ENCODE assay signal across 8 mouse cellular contexts in the genomic region with DNA sequence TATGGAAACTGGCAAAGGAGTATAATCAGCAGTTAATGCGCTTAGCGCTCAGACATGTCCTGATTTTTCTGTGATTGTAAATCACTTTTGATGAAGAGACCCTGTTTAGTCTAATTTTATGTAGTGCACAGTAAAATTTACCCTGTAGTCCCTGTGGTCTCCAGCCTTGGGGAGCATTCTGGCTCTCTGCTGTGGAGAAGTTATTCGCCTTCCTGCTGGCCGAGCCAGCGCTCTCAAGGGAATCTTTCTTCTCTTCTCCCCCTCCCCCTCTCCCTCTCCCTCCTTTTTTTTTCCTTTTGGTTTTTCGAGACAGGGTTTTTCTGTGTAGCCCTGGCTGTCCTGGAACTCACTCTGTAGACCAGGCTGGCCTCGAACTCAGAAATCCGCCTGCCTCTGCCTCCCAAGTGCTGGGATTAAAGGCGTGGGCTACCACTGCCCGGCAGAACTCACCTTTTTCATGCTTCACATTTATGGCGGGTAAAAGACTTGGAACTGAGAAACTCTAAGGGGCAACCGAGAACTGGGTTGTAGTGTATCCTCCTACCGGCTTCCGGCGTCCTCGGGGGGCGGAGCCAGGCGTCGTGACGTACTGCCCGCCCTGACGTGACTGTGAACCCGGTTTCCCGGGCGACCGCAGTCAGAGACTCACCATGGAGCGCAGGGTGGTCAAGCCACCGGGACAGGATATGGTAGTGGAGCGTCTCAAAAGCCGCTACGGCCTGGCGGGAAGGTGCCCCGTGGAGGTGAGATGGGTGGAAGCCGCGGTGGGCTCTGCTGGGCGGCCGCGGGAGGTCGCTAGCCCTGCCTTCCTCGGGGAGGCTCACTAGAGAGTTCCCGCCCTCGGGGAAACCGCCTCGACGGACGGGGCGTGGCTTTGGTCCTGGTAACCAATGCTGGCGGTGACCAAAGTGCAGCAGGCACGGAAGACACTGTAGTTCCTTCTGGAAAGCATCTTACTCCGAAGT. TPM values are rescaled to one million over a fixed set of nuclear protein-coding genes. Genes with fewer than 3 reads are reported as not detected.
DNase-seq lines count a peak whose midpoint lies in the region; ATAC-seq and TF ChIP-seq lines count a peak whose summit lies in the region.

TSS of gene Ccdc138 (plus strand) at position 629 of the 965 bp plus-strand sequence.

- TF ChIP-seq CTCF in E14TG2a.4 (conservative IDR thresholded peaks at IDR 0.05; ENCODE audit: low read length): no peak
- TF ChIP-seq CTCF in liver, postnatal 0 days (IDR thresholded peaks at IDR 0.05; ENCODE audit: low read depth): peak; percentile 64

- DNase-seq in c-Kit-positive CD71-positive TER-119-positive erythroid progenitor cells, embryonic 14.5 days (ENCODE audit: low spot score): peak; percentile 87
- peak; percentile 95 to 96 for DNase-seq in heart, postnatal 10 days
- DNase-seq in large intestine, adult 2 months (ENCODE audit: low read depth, low spot score): peak; percentile 89
- peak; percentile 95 for DNase-seq in liver, postnatal 0 days
- DNase-seq in testis, postnatal 10 days (ENCODE audit: low spot score): peak; percentile 96

- H3K36me3 ChIP-seq in E14TG2a.4 (ENCODE audit: insufficient read depth, low read length): peaks cover 38% of the 10 kb centered on the region
- H3K36me3 ChIP-seq in forebrain, embryonic 13.5 days (ENCODE audit: poor library complexity, severe bottlenecking): peaks cover 22% of the 10 kb centered on the region
- H3K36me3 ChIP-seq in liver, postnatal 0 days (replicated peaks; ENCODE audit: insufficient read depth, low read length): peaks cover 21% of the 10 kb centered on the region
- H3K36me3 ChIP-seq in neural tube, embryonic 14.5 days (ENCODE audit: control insufficient read depth, insufficient read depth, low read length): peaks cover 13% of the 10 kb centered on the region; the same call in 1 of the 2 replicates

- intact Hi-C loops in heart, postnatal 10 days (cut with DNase I): loop anchor here (5.0 kb wide), 2 partner anchors 50 to 60 kb away; partner anchors contain the start of gene Ranbp2

- peak within 1 kb of the TSS; percentile 89 for H3K4me3 ChIP-seq in E14TG2a.4 (replicated peaks; ENCODE audit: low read length)
- peak within 1 kb of the TSS; percentile 72 for H3K4me3 ChIP-seq in forebrain, embryonic 13.5 days
- H3K4me3 ChIP-seq in liver, postnatal 0 days (ENCODE audit: low read depth, low read length): peak within 1 kb of the TSS; percentile 66
- H3K4me3 ChIP-seq in neural tube, embryonic 14.5 days (ENCODE audit: low read depth, low read length): peak within 1 kb of the TSS; percentile 71

- H3K4me2 ChIP-seq in forebrain, embryonic 13.5 days: peak within 1 kb of the TSS; percentile 67
- peak within 1 kb of the TSS; percentile 75 for H3K4me2 ChIP-seq in liver, postnatal 0 days (ENCODE audit: low read depth, low read length)
- peak within 1 kb of the TSS; percentile 49 for H3K4me2 ChIP-seq in neural tube, embryonic 14.5 days (ENCODE audit: low read depth, low read length)

- peak within 1 kb of the TSS; percentile 67 for H3K9ac ChIP-seq in forebrain, embryonic 13.5 days
- peak within 1 kb of the TSS; percentile 46 for H3K9ac ChIP-seq in liver, postnatal 0 days (replicated peaks)
- peak within 1 kb of the TSS; percentile 63; the same call in 1 of the 2 replicates for H3K9ac ChIP-seq in neural tube, embryonic 14.5 days (replicated peaks; ENCODE audit: low read depth, low read length)

- WGBS in forebrain, embryonic 13.5 days: 1% methylated on average over 50 of the region's 50 CpGs
- WGBS in large intestine, adult 2 months: 1% methylated on average over 50 of the region's 50 CpGs
- 3% methylated on average over 50 of the region's 50 CpGs for WGBS in liver, postnatal 0 days (ENCODE audit: insufficient replicate concordance)
- 1% methylated on average over 50 of the region's 50 CpGs for WGBS in neural tube, embryonic 14.5 days

- H3K27me3 ChIP-seq in E14TG2a.4 (ENCODE audit: insufficient read depth, low read length): no peaks in the 10 kb centered on the region
- H3K27me3 ChIP-seq in forebrain, embryonic 13.5 days: no peaks in the 10 kb centered on the region
- no peaks in the 10 kb centered on the region for H3K27me3 ChIP-seq in liver, postnatal 0 days (ENCODE audit: insufficient read depth, low read length)
- no peaks in the 10 kb centered on the region for H3K27me3 ChIP-seq in neural tube, embryonic 14.5 days (ENCODE audit: control insufficient read depth, insufficient read depth, low read length)

- TF ChIP-seq EP300 in liver, postnatal 0 days (IDR thresholded peaks at IDR 0.05; ENCODE audit: low read depth): no peak

- peak; percentile 100 for ATAC-seq in forebrain, embryonic 13.5 days
- ATAC-seq in liver, postnatal 0 days: peak; percentile 99
- peak; percentile 99 for ATAC-seq in neural tube, embryonic 14.5 days (ENCODE audit: low read depth)

- no peaks in the 10 kb centered on the region for H3K9me3 ChIP-seq in E14TG2a.4 (ENCODE audit: low read length)
- no peaks in the 10 kb centered on the region for H3K9me3 ChIP-seq in forebrain, embryonic 13.5 days (replicated peaks)
- H3K9me3 ChIP-seq in liver, postnatal 0 days (ENCODE audit: low read length): no peaks in the 10 kb centered on the region
- H3K9me3 ChIP-seq in neural tube, embryonic 14.5 days (ENCODE audit: control insufficient read depth, low read length): no peaks in the 10 kb centered on the region

- H3K4me1 ChIP-seq in E14TG2a.4 (replicated peaks; ENCODE audit: low read depth, low read length): peaks cover 24% of the 10 kb centered on the region
- peaks cover 17% of the 10 kb centered on the region for H3K4me1 ChIP-seq in forebrain, embryonic 13.5 days
- peaks cover 12% of the 10 kb centered on the region; the same call in 1 of the 2 replicates for H3K4me1 ChIP-seq in liver, postnatal 0 days (ENCODE audit: insufficient read depth)
- peaks cover 4% of the 10 kb centered on the region; the same call in 1 of the 2 replicates for H3K4me1 ChIP-seq in neural tube, embryonic 14.5 days (ENCODE audit: control insufficient read depth, insufficient read depth, low read length)

- H3K27ac ChIP-seq in forebrain, embryonic 13.5 days: peak within 1 kb of the TSS; percentile 75
- H3K27ac ChIP-seq in liver, postnatal 0 days (ENCODE audit: low read depth): peak within 1 kb of the TSS; percentile 79
- peak within 1 kb of the TSS; percentile 76; the same call in 1 of the 2 replicates for H3K27ac ChIP-seq in neural tube, embryonic 14.5 days (ENCODE audit: low read depth, low read length)

RNA-seq across cellular contexts. Expression of gene Ccdc138, which starts in this region (rescaled TPM):
- 13.7 and 15.3 TPM in 2 replicates for polyA plus RNA-seq in forebrain, embryonic 13.5 days (2015; fragmentation: Nextera tagmentation; extraction: Ambion mirVana)
- total RNA-seq in heart, postnatal 10 days (2021): 1 to 10 TPM; 1.3 to 1.8 TPM
- 0.62 and 0.89 TPM in 2 replicates for polyA plus RNA-seq in large intestine, adult 2 months (2012; rRNA removed)
- 1.7 TPM in 2 replicates for polyA plus RNA-seq in liver, postnatal 0 days (2015; fragmentation: Nextera tagmentation; extraction: Ambion mirVana)
- 8.5 and 9.2 TPM in 2 replicates for polyA plus RNA-seq in neural tube, embryonic 14.5 days (2014; fragmentation: Nextera tagmentation; extraction: Ambion mirVana)

Comparison
In these comparisons a context has a peak if more than half of its experiments do, and no peak if none do; other contexts are left out.
1. Peak in every context shown above with its lines: DNase-seq, ATAC-seq, H3K4me3 ChIP-seq and H3K27ac ChIP-seq.
2. Peak in DNase-seq in large intestine, adult 2 months; RNA of the gene not detected or under 1 TPM.